Mouse (Mus musculus) hindbrain, embryonic 12.5 days (tissue): ENCODE data around the gene Pax3. TPM values are rescaled to one million over a fixed set of nuclear protein-coding genes. Genes with fewer than 3 reads are reported as not detected.
A peak's percentile ranks its signal among the peaks of the same experiment; 100 is the strongest.

Experiments
- ATAC-seq: fragments of 200-750 bp; cut with Nextera tagmentation; 2 replicates; pipeline ENCODE4 v1.8.0; 2017; ENCODE audit warnings: moderate TSS enrichment; ENCODE audit not compliant: low FRiP score
- H3K27ac ChIP-seq: fragments of 300-500 bp; sonication (generic); 2 replicates; pipeline ENCODE4 v1.5.1; 2016; ENCODE audit warnings: mild to moderate bottlenecking
- H3K27me3 ChIP-seq: fragments of 300-500 bp; sonication (generic); 2 replicates; pipeline ENCODE4 v1.6.1; 2016; ENCODE audit warnings: mild to moderate bottlenecking
- H3K36me3 ChIP-seq: fragments of 300-500 bp; sonication (generic); 2 replicates; pipeline ENCODE4 v1.6.1; 2016; ENCODE audit warnings: mild to moderate bottlenecking
- H3K4me1 ChIP-seq: fragments of 300-500 bp; sonication (generic); 2 replicates; pipeline ENCODE4 v1.6.1; 2016
- H3K4me2 ChIP-seq: fragments of 300-500 bp; sonication (generic); replicated peaks from 2 replicates; pipeline ENCODE4 v1.6.1; 2016; ENCODE audit warnings: mild to moderate bottlenecking
- H3K4me3 ChIP-seq: fragments of 300-500 bp; sonication (generic); 2 replicates; pipeline ENCODE4 v1.5.1; 2016; ENCODE audit warnings: mild to moderate bottlenecking
- H3K9ac ChIP-seq: fragments of 300-500 bp; sonication (generic); 2 replicates; pipeline ENCODE4 v1.6.1; 2016; ENCODE audit warnings: mild to moderate bottlenecking, moderate library complexity
- H3K9me3 ChIP-seq: fragments of 300-500 bp; sonication (generic); replicated peaks from 2 replicates; pipeline ENCODE4 v1.6.1; 2016; ENCODE audit warnings: mild to moderate bottlenecking
- WGBS: fragments of 180-500 bp; shearing (Covaris S2); methylation state at CpG from one replicate; pipeline ENCODE4 v1.1.7; 2016; 5-methylcytosine and 5-hydroxymethylcytosine counted together
- polyA plus RNA-seq: library from polyadenylated mRNA; unstranded; fragments of >200 nt; fragmentation: Nextera tagmentation; extraction: Ambion mirVana; gene quantifications from 2 replicates; pipeline ENCODE4 v1.2.1, GENCODE M21; 2016

Gene Pax3
- polyA plus RNA-seq, 1 experiment from 2014 or later = 37.5 TPM

DNA sequence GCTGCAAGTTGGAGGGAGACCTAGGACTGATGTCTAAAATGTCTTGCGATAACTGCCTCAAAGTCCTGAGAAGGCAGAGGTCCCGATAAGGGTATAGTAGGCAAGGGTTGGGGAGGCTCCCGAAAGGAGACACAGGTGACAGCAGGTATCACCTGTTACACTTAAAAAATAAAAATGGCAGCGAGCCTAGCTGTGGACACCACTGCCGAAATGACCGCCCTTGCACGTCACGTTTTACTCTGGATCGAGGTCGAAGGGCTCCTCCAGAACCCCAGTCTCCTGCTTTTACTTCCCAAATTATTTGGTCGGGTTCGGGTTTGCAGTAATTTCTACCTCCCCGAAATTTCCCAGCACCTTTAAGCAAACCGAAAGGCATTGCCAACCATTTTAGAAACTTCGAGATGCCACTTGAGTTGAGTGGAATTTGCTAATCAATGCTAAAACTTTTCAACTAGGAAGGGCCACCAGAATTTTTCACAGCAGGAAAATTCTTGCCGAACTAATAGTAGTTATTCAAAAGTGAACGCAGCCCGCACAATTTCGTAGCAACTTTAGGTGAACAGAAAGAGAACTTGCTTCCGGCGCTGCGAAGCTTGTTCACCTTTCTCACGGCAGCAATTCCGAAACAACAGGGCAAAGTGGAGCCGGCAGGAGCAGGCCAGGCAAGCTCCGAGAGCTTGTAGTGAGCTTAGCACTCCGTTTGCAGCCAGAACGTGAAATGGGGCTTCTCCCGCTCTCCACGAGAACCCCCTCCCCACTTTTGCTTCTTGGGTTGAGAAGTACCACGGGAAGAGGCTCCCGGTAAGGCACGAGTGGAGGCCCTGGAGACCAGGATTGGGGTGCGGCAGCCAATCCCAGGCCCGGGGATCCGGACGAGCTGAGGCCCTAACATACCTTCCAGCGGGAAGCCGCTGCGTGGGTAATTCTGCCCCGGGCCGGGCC is 892 bp downstream of the Pax3 start:
- H3K27me3 ChIP-seq = peaks cover 87% of the 10 kb centered on the region
- H3K9ac ChIP-seq = peak overlapping the region; percentile 74
- H3K4me3 ChIP-seq = peak overlapping the region; percentile 49
- no peaks in the 10 kb centered on the region for H3K36me3 ChIP-seq
- H3K27ac ChIP-seq = peak overlapping the region; percentile 88
- no peak for ATAC-seq
- no peaks in the 10 kb centered on the region for H3K9me3 ChIP-seq
- peaks cover 17% of the 10 kb centered on the region for H3K4me1 ChIP-seq
- WGBS = under 1% methylated on average over 42 of the region's 42 CpGs
- H3K4me2 ChIP-seq = peak overlapping the region; percentile 66

DNA sequence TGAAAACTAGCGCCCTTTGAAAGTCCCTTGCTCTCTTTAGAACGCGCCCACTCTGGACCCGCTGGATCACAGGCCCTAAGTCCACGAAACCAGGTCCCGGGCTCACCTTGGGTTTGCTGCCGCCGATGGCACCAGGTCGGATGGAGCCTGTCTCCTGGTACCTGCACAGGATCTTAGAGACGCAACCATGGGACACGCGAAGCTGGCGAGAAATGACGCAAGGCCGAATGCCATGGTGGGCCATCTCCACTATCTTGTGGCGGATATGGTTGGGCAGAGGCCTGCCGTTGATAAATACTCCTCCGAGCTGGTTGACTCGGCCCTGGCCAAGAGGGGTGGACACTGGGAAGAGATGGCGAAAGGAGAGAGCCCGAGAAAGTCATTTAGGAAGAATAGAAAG is 1.8 kb downstream of the Pax3 start:
- peaks cover 93% of the 10 kb centered on the region for H3K27me3 ChIP-seq
- under 1% methylated on average over 21 of the region's 21 CpGs for WGBS
- H3K9ac ChIP-seq = peak overlapping the region; percentile 74
- H3K4me3 ChIP-seq = peak overlapping the region; percentile 49
- H3K27ac ChIP-seq = peak overlapping the region; percentile 44; the same call in 1 of the 2 replicates
- peak overlapping the region; percentile 66 for H3K4me2 ChIP-seq
- H3K4me1 ChIP-seq = peaks cover 25% of the 10 kb centered on the region
- no peaks in the 10 kb centered on the region for H3K9me3 ChIP-seq
- no peak for ATAC-seq
- no peaks in the 10 kb centered on the region for H3K36me3 ChIP-seq

DNA sequence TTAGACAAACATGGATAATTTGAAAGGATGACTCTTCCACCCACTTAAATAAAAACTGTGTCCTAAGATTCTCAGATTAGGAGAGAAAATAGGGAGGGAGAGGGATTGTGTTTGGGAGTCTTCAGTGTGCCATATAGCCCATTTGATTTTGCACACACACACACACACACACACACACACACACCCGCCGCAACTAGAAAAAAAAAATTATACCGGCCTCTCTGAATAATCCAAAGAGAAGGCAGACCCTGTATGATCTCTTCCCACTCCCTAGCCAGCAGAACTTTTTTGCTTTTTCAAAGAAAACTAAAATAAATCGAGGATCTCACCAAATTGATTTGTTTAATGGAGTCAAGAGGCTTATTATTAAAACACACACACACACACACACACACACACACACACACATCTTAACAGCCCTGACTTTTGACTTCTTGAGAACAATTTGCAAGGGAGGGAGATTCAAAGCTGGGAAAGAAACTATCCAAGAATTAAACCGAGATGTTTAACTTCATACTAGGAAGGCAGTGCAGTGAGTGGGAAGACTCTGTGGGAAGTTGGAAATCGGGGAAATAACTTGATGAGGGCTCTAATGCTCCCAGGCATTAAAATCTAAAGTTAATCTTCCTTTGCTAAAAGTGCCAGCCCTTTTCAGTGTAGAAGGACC is 2.4 kb downstream of the Pax3 start:
- Histone ChIP-seq H3K9ac (peak overlapping the region; percentile 74), H3K27me3 (peaks cover 93% of the 10 kb centered on the region), H3K9me3 (no peaks in the 10 kb centered on the region), H3K4me3 (peak overlapping the region; percentile 49), H3K36me3 (no peaks in the 10 kb centered on the region), H3K27ac (peak overlapping the region; percentile 44; the same call in 1 of the 2 replicates), H3K4me1 (peaks cover 29% of the 10 kb centered on the region), H3K4me2 (peak overlapping the region; percentile 66)
- ATAC-seq = no peak
- 5% methylated on average over 6 of the region's 6 CpGs for WGBS

DNA sequence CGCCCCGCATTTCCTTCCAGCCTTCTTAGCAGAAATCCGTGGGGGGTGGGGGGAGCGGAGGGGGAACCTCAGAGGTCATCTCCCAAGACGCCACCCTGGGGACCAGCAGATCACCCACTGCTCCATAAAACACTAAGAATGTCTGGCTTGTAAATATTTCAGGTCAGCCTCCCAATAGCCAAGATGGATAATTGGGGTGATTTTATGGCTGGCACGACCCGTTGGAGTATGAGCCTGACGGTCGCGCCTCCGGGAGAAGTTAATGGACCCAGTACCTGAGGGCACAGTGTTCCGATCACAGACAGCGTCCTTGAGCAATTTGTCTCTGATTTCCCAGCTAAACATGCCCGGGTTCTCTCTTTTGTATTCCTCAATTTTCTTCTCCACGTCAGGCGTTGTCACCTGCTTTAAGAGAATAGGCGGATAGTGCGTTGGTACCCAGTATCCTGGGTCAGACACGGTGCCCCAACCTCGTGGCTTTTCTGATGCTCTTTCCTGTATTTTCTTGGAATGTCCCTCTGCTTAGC is 3.4 kb downstream of the Pax3 start:
- Histone ChIP-seq H3K9me3 (no peaks in the 10 kb centered on the region), H3K36me3 (no peaks in the 10 kb centered on the region), H3K4me3 (peak overlapping the region; percentile 49), H3K27ac (peak overlapping the region; percentile 64; the same call in 1 of the 2 replicates), H3K4me2 (peak overlapping the region; percentile 66), H3K9ac (peak overlapping the region; percentile 68), H3K4me1 (peaks cover 31% of the 10 kb centered on the region), H3K27me3 (peaks cover 89% of the 10 kb centered on the region)
- no peak for ATAC-seq
- 2% methylated on average over 20 of the region's 20 CpGs for WGBS

DNA sequence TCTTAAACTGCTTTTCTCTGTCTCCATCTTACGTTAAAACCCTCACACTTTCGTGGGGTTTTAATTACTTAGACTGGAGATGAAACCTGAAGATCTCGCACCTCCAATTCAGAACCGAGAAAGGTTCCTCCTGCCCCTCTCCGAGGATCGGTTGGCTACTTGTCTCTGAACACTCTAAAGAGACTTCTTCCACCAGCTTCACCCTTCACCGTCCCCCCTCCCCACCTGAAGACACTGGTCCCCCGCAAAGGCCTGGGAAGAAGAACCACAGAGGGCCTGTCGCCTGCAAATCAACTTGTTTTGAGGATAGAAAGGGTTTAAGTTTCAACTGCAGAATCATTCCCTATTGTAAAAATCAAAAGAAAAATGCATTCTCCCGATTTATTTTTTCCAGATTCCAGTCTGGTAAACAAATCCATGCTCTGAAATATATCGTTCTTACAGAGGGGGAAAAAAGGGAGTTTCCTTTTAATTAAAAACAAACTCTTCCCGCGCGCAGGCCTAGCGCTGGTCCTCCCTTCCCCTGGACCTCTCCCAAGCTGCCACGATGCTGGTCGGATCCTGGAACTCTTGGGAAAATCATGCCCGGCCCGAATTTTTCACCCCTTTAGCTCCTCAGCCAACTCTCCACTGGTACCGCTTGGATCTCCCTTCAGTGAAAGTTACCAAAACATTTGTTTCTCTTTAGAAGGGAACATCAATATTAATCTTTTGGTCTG is 4.0 kb downstream of the Pax3 start:
- peaks cover 28% of the 10 kb centered on the region for H3K4me1 ChIP-seq
- H3K4me2 ChIP-seq = peak overlapping the region; percentile 66
- H3K27me3 ChIP-seq = peaks cover 88% of the 10 kb centered on the region
- no peak for ATAC-seq
- peak overlapping the region; percentile 76 for H3K27ac ChIP-seq
- WGBS = 2% methylated on average over 20 of the region's 20 CpGs
- H3K9me3 ChIP-seq = no peaks in the 10 kb centered on the region
- H3K4me3 ChIP-seq = peak overlapping the region; percentile 49
- H3K9ac ChIP-seq = peak overlapping the region; percentile 68
- no peaks in the 10 kb centered on the region for H3K36me3 ChIP-seq

DNA sequence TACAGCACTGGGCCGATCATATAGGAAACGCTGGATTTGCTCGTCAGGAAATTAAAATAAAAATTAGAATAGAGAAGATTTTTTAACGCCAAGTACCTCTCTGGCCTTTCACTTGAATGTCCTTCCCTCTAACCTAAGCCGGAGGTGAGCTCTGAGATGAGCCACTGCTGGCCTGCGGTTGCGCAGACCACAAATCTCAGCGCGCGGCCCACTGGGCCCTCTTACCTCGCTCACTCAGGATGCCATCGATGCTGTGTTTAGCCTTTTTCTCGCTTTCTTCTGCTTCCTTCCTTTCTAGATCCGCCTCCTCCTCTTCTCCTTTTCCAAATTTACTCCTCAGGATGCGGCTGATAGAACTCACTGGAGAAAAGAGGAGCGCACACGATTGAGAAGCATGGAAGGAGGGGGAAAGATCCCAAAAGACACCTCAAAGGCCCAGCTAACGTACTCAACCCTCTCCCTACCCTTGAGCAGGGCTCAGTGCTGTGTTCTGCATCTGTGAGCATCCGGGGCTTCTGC is 4.7 kb downstream of the Pax3 start:
- peaks cover 84% of the 10 kb centered on the region for H3K27me3 ChIP-seq
- H3K4me1 ChIP-seq = peaks cover 28% of the 10 kb centered on the region
- H3K4me2 ChIP-seq = peak overlapping the region; percentile 66
- H3K4me3 ChIP-seq = peak overlapping the region; percentile 49
- ATAC-seq = no peak
- H3K9ac ChIP-seq = peak overlapping the region; percentile 68
- H3K36me3 ChIP-seq = no peaks in the 10 kb centered on the region
- H3K9me3 ChIP-seq = no peaks in the 10 kb centered on the region
- WGBS = 6% methylated on average over 19 of the region's 19 CpGs
- peak overlapping the region; percentile 76 for H3K27ac ChIP-seq

DNA sequence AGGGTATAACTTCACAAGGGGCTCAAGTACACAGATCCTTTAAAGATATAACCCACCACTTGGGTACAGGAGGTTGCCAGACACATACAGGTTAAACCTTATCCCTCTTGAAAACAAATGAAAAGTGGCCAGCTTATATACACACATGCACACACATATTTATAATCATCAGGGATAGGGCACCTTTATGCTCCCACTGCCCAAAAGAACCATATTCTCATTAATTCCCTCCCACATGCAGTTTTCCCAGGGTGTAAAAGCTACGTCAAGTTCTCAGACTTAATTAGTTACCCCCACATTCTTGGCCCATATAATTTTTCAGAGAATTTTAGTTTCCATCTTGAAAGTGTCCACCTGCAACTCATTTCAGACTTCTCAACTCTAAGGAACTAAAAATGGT is 5.2 kb downstream of the Pax3 start:
- Histone ChIP-seq H3K9ac (peak overlapping the region; percentile 68), H3K27ac (peak overlapping the region; percentile 87), H3K27me3 (peaks cover 83% of the 10 kb centered on the region), H3K4me3 (peak overlapping the region; percentile 49), H3K36me3 (no peaks in the 10 kb centered on the region), H3K4me1 (peaks cover 28% of the 10 kb centered on the region), H3K9me3 (no peaks in the 10 kb centered on the region), H3K4me2 (peak overlapping the region; percentile 66)
- no peak for ATAC-seq
- 28% methylated on average over 1 of the region's 1 CpGs for WGBS

DNA sequence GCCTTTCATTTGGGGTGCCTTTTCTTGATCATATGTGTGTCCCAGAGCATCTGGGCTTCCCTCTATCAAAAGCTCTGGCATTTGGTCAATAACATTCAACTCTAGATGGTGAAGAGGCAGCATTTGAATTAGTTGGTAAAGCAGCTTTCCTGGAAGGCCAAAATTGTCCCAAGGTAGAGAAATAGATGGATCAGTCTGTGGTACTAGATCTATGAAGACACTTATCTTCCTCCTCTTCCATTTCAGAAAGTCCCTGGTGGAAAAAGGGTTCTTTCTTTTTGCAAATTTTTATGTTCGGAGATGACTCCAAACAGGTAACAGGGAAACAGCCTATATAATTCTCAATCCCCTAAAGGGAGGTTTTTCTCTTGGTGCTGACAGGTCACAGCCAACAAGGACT is 5.6 kb downstream of the Pax3 start:
- Histone ChIP-seq H3K9ac (peak overlapping the region; percentile 68), H3K4me3 (peak overlapping the region; percentile 49), H3K27me3 (peaks cover 79% of the 10 kb centered on the region), H3K4me1 (peaks cover 28% of the 10 kb centered on the region), H3K36me3 (no peaks in the 10 kb centered on the region), H3K4me2 (peak overlapping the region; percentile 66), H3K9me3 (no peaks in the 10 kb centered on the region), H3K27ac (peak overlapping the region; percentile 87)
- no peak for ATAC-seq
- WGBS = 64% methylated on average over 1 of the region's 1 CpGs

DNA sequence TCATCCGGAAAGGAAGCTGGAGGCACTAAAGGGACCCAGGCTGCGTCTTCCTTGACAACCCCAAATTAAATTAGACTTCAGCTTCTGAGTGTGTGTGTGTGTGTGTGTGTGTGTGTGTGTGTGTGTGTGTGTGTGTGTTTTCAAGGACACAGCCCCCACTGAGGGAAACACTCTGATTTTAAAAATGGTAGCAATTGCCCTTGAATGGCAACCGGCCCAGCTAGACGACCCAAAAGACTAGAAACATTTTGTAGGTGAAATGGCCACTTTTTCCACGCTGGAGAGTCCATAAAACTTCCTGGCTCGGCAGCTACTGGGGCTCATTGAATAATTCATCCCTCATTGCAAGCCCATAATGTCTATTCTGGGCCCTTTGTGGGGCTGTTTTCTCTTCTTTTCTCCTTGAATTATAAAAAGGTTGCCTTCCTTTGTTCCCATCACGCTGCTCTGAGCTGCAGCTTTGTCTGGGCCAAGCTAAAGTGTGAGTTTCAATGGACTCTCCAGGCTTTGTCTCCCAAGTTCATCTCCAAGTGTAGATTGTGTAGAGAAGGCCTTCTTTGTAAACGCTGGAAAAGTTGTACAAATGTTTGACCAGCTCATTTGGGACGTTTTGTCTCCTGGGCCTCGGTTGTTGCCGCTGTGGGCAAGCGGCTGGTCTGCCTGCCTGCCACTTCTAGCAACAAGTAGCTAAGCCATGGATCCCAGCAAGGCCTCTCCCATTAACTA is 6.4 kb downstream of the Pax3 start:
- H3K27me3 ChIP-seq = peaks cover 78% of the 10 kb centered on the region
- H3K4me1 ChIP-seq = peaks cover 28% of the 10 kb centered on the region
- H3K9me3 ChIP-seq = no peaks in the 10 kb centered on the region
- peak overlapping the region; percentile 87 for H3K27ac ChIP-seq
- 3% methylated on average over 12 of the region's 12 CpGs for WGBS
- peak overlapping the region; percentile 68 for H3K9ac ChIP-seq
- H3K4me3 ChIP-seq = peak overlapping the region; percentile 49
- peak overlapping the region; percentile 66 for H3K4me2 ChIP-seq
- ATAC-seq = peak; percentile 69
- no peaks in the 10 kb centered on the region for H3K36me3 ChIP-seq

DNA sequence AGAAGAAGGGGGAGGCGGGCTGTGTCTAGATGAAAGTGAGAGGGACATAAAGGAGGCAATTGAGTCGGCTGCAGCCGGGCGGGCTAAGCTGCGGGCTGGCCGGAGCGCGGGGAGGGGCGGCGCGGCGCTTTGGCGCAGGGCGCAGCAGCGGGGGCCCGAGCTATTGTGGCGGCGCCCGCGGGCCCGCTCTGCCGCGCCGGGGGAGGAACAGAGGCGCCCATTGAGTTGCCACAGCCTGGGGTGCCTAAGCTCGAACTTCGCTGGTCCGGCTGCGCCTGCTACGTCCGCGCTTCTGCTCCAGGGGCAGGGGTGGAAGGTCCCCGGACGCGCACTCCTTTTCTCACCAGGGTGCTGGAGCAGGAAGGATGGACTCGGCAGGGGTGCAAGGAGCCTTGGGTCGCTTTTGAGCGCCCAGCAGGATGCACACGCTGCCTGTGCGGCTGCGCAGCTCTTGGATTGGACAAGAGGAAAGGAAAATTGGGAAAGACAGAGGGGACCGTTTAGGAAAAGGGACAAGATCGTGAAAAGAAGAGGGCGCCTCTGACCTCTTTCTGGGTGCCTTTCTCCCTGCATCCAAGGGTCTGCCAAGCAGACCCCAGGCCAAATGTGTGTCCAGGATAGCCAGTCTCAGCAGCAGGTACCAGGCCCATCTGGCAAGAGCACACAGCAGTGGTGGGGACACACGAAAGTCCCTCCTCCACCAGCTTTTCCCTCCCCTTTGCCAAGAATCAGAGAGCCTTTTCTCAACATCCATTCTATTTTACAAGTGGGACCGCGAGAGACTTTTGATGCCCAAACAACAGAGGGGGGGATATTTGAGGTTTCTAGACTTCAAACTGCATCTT is 7.2 kb downstream of the Pax3 start:
- H3K27me3 ChIP-seq = peaks cover 78% of the 10 kb centered on the region
- WGBS = 1% methylated on average over 46 of the region's 47 CpGs

More for the DNA sequence above, 7.2 kb downstream of the Pax3 start:
- H3K4me1 ChIP-seq = peaks cover 31% of the 10 kb centered on the region
- no peaks in the 10 kb centered on the region for H3K36me3 ChIP-seq
- peak overlapping the region; percentile 61 for H3K9ac ChIP-seq
- peak; percentile 77 for ATAC-seq
- H3K9me3 ChIP-seq = no peaks in the 10 kb centered on the region
- H3K27ac ChIP-seq = peak overlapping the region; percentile 87
- peak overlapping the region; percentile 49 for H3K4me3 ChIP-seq
- peak overlapping the region; percentile 66 for H3K4me2 ChIP-seq
